Mouse (Mus musculus) testis, adult 2 months (tissue): ENCODE results near the gene Gm20388.

Experiments used
- CTCF ChIP-seq: fragments of 200-500 bp; IDR thresholded peaks from 2 replicates; pipeline ENCODE4 v1.5.1; 2012; ENCODE audit warnings: low read depth, mild to moderate bottlenecking, inconsistent platforms, low read length, moderate library complexity; ENCODE audit not compliant: control insufficient read depth, insufficient read depth, insufficient replicate concordance
- POLR2A ChIP-seq: fragments of 200-500 bp; IDR thresholded peaks from 2 replicates; pipeline ENCODE4 v1.6.1; 2012; ENCODE audit warnings: low read depth, mild to moderate bottlenecking, inconsistent platforms, low read length, moderate library complexity; ENCODE audit not compliant: control insufficient read depth

- TF ChIP-seq POLR2A (no peak), CTCF (no peak)
Measured at GRCm38 (mm10) chr8:121673153-121673552, 1762.5 kb downstream of the Gm20388 start.
